Mouse (Mus musculus): Measurements from ENCODE around the gene Tmem178. TPM values are rescaled to one million over a fixed set of nuclear protein-coding genes. Genes with fewer than 3 reads are reported as not detected.

Tmem178 gene
- polyA plus RNA-seq, 1 experiment from 2014 or later: 43.4 TPM

- Histone ChIP-seq H3K9ac (ENCODE audit: low read length) (no peak overlapping the region), H3K27me3 (replicated peaks; ENCODE audit: control insufficient read depth, insufficient read depth, low read length) (no peaks in the 10 kb centered on the region), H3K27ac (ENCODE audit: low read depth, low read length) (no peak overlapping the region), H3K9me3 (replicated peaks; ENCODE audit: control insufficient read depth, low read length) (no peaks in the 10 kb centered on the region), H3K4me1 (ENCODE audit: control insufficient read depth, insufficient read depth, low read length) (peaks cover 33% of the 10 kb centered on the region), H3K4me2 (ENCODE audit: low read length) (no peak overlapping the region), H3K4me3 (ENCODE audit: low read depth, low read length) (no peak overlapping the region), H3K36me3 (ENCODE audit: control insufficient read depth, insufficient read depth, low read length) (no peaks in the 10 kb centered on the region)
- no peak for DNase-seq (ENCODE audit: low spot score)
- WGBS: 88% methylated on average over 10 of the region's 10 CpGs
- no peak for ATAC-seq
Observed at GRCm38 (mm10) chr17:80949895-80950294, 5.5 kb downstream of the Tmem178 start.

GRCm38 (mm10) chr17:80952305-80952704 lies 7.9 kb downstream of the Tmem178 start:
- DNase-seq (ENCODE audit: low spot score) (peak; percentile 68), ATAC-seq (peak; percentile 54)
- no peaks in the 10 kb centered on the region for H3K27me3 ChIP-seq (replicated peaks; ENCODE audit: control insufficient read depth, insufficient read depth, low read length)
- WGBS: 11% methylated on average over 7 of the region's 7 CpGs
- H3K4me1 ChIP-seq (ENCODE audit: control insufficient read depth, insufficient read depth, low read length): peaks cover 34% of the 10 kb centered on the region
- no peak overlapping the region for H3K4me3 ChIP-seq (ENCODE audit: low read depth, low read length)
- peak overlapping the region; percentile 64; the same call in 1 of the 2 replicates for H3K27ac ChIP-seq (ENCODE audit: low read depth, low read length)
- no peak overlapping the region for H3K4me2 ChIP-seq (ENCODE audit: low read length)
- H3K9me3 ChIP-seq (replicated peaks; ENCODE audit: control insufficient read depth, low read length): no peaks in the 10 kb centered on the region
- no peaks in the 10 kb centered on the region for H3K36me3 ChIP-seq (ENCODE audit: control insufficient read depth, insufficient read depth, low read length)
- H3K9ac ChIP-seq (ENCODE audit: low read length): no peak overlapping the region

- Histone ChIP-seq H3K27ac (ENCODE audit: low read depth, low read length) (peak overlapping the region; percentile 70; the same call in 1 of the 2 replicates), H3K4me2 (ENCODE audit: low read length) (no peak overlapping the region), H3K9ac (ENCODE audit: low read length) (no peak overlapping the region), H3K27me3 (replicated peaks; ENCODE audit: control insufficient read depth, insufficient read depth, low read length) (no peaks in the 10 kb centered on the region), H3K9me3 (replicated peaks; ENCODE audit: control insufficient read depth, low read length) (no peaks in the 10 kb centered on the region), H3K4me1 (ENCODE audit: control insufficient read depth, insufficient read depth, low read length) (peaks cover 25% of the 10 kb centered on the region), H3K36me3 (ENCODE audit: control insufficient read depth, insufficient read depth, low read length) (no peaks in the 10 kb centered on the region), H3K4me3 (ENCODE audit: low read depth, low read length) (no peak overlapping the region)
- DNase-seq (ENCODE audit: low spot score) (no peak), ATAC-seq (no peak)
- 26% methylated on average over 7 of the region's 7 CpGs for WGBS
Observed at GRCm38 (mm10) chr17:80955415-80955814, 11.0 kb downstream of the Tmem178 start.

- Histone ChIP-seq H3K27ac (ENCODE audit: low read depth, low read length) (peak overlapping the region; percentile 70; the same call in 1 of the 2 replicates), H3K9ac (ENCODE audit: low read length) (0 out of 2 replicates have a peak overlapping the region, but pooled peaks have one; percentile 10), H3K4me2 (ENCODE audit: low read length) (no peak overlapping the region), H3K27me3 (replicated peaks; ENCODE audit: control insufficient read depth, insufficient read depth, low read length) (no peaks in the 10 kb centered on the region), H3K9me3 (replicated peaks; ENCODE audit: control insufficient read depth, low read length) (no peaks in the 10 kb centered on the region), H3K36me3 (ENCODE audit: control insufficient read depth, insufficient read depth, low read length) (no peaks in the 10 kb centered on the region), H3K4me3 (ENCODE audit: low read depth, low read length) (no peak overlapping the region), H3K4me1 (ENCODE audit: control insufficient read depth, insufficient read depth, low read length) (peaks cover 25% of the 10 kb centered on the region)
- WGBS: 75% methylated on average over 10 of the region's 10 CpGs
- peak; percentile 37 for DNase-seq (ENCODE audit: low spot score)
- ATAC-seq: 0 out of 2 replicates have a peak, but pooled peaks have one; percentile 47
Observed at GRCm38 (mm10) chr17:80955998-80956811, 11.8 kb downstream of the Tmem178 start.

GRCm38 (mm10) chr17:80958332-80958731 lies 13.9 kb downstream of the Tmem178 start:
- WGBS: 89% methylated on average over 6 of the region's 6 CpGs
- Histone ChIP-seq H3K27ac (ENCODE audit: low read depth, low read length) (no peak overlapping the region), H3K4me3 (ENCODE audit: low read depth, low read length) (no peak overlapping the region), H3K4me1 (ENCODE audit: control insufficient read depth, insufficient read depth, low read length) (peaks cover 10% of the 10 kb centered on the region), H3K9me3 (replicated peaks; ENCODE audit: control insufficient read depth, low read length) (no peaks in the 10 kb centered on the region), H3K36me3 (ENCODE audit: control insufficient read depth, insufficient read depth, low read length) (no peaks in the 10 kb centered on the region), H3K27me3 (replicated peaks; ENCODE audit: control insufficient read depth, insufficient read depth, low read length) (no peaks in the 10 kb centered on the region), H3K9ac (ENCODE audit: low read length) (no peak overlapping the region), H3K4me2 (ENCODE audit: low read length) (no peak overlapping the region)
- ATAC-seq (no peak), DNase-seq (ENCODE audit: low spot score) (no peak)

GRCm38 (mm10) chr17:80959840-80960239 lies 15.4 kb downstream of the Tmem178 start:
- no peak for DNase-seq (ENCODE audit: low spot score)
- no peak overlapping the region for H3K27ac ChIP-seq (ENCODE audit: low read depth, low read length)
- no peaks in the 10 kb centered on the region for H3K27me3 ChIP-seq (replicated peaks; ENCODE audit: control insufficient read depth, insufficient read depth, low read length)
- no peak for ATAC-seq
- 72% methylated on average over 2 of the region's 2 CpGs for WGBS
- no peaks in the 10 kb centered on the region for H3K36me3 ChIP-seq (ENCODE audit: control insufficient read depth, insufficient read depth, low read length)
- no peak overlapping the region for H3K4me2 ChIP-seq (ENCODE audit: low read length)
- peaks cover 10% of the 10 kb centered on the region for H3K4me1 ChIP-seq (ENCODE audit: control insufficient read depth, insufficient read depth, low read length)
- no peaks in the 10 kb centered on the region for H3K9me3 ChIP-seq (replicated peaks; ENCODE audit: control insufficient read depth, low read length)
- H3K9ac ChIP-seq (ENCODE audit: low read length): no peak overlapping the region
- no peak overlapping the region for H3K4me3 ChIP-seq (ENCODE audit: low read depth, low read length)

- Histone ChIP-seq H3K9me3 (replicated peaks; ENCODE audit: control insufficient read depth, low read length) (no peaks in the 10 kb centered on the region), H3K4me3 (ENCODE audit: low read depth, low read length) (no peak overlapping the region), H3K4me1 (ENCODE audit: control insufficient read depth, insufficient read depth, low read length) (peaks cover 35% of the 10 kb centered on the region), H3K36me3 (ENCODE audit: control insufficient read depth, insufficient read depth, low read length) (no peaks in the 10 kb centered on the region), H3K4me2 (ENCODE audit: low read length) (no peak overlapping the region), H3K9ac (ENCODE audit: low read length) (no peak overlapping the region), H3K27ac (ENCODE audit: low read depth, low read length) (no peak overlapping the region), H3K27me3 (replicated peaks; ENCODE audit: control insufficient read depth, insufficient read depth, low read length) (no peaks in the 10 kb centered on the region)
- DNase-seq (ENCODE audit: low spot score): no peak
- ATAC-seq: no peak
- 74% methylated on average over 7 of the region's 7 CpGs for WGBS
Observed at GRCm38 (mm10) chr17:80967475-80967874, 23.0 kb downstream of the Tmem178 start.

GRCm38 (mm10) chr17:80969643-80970619 lies 25.5 kb downstream of the Tmem178 start:
- Histone ChIP-seq H3K4me3 (ENCODE audit: low read depth, low read length) (no peak overlapping the region), H3K36me3 (ENCODE audit: control insufficient read depth, insufficient read depth, low read length) (no peaks in the 10 kb centered on the region), H3K4me2 (ENCODE audit: low read length) (peak overlapping the region; percentile 40), H3K9ac (ENCODE audit: low read length) (peak overlapping the region; percentile 40; the same call in 1 of the 2 replicates), H3K27me3 (replicated peaks; ENCODE audit: control insufficient read depth, insufficient read depth, low read length) (no peaks in the 10 kb centered on the region), H3K9me3 (replicated peaks; ENCODE audit: control insufficient read depth, low read length) (no peaks in the 10 kb centered on the region), H3K27ac (ENCODE audit: low read depth, low read length) (peak overlapping the region; percentile 85), H3K4me1 (ENCODE audit: control insufficient read depth, insufficient read depth, low read length) (peaks cover 35% of the 10 kb centered on the region)
- 24% methylated on average over 18 of the region's 18 CpGs for WGBS
- peak; percentile 98 for ATAC-seq
- peak; percentile 91 for DNase-seq (ENCODE audit: low spot score)

Data from forebrain, embryonic 14.5 days (tissue).